Mouse (Mus musculus) cortical plate, adult 2 months (tissue): ENCODE data around the gene a.

Source experiments
- CTCF ChIP-seq: fragments of 200-500 bp; IDR thresholded peaks from 2 replicates; pipeline ENCODE4 v1.5.1; 2011; ENCODE audit warnings: mild to moderate bottlenecking, control low read depth, low read length; ENCODE audit not compliant: insufficient read depth; ENCODE audit errors: extremely low read depth
- POLR2A ChIP-seq: fragments of 200-500 bp; IDR thresholded peaks from 2 replicates; pipeline ENCODE4 v1.6.1; 2011; ENCODE audit warnings: mild to moderate bottlenecking, low read length, control low read depth; ENCODE audit not compliant: insufficient read depth; ENCODE audit errors: extremely low read depth

GRCm38 (mm10) chr2:154933884-154934283 is 142.7 kb downstream of the a start:
- TF ChIP-seq CTCF (no peak), POLR2A (no peak)
